Mouse (Mus musculus) MEL (cell line): Measurements from ENCODE around the gene Nicn1. TPM values are rescaled to one million over a fixed set of nuclear protein-coding genes. Genes with fewer than 3 reads are reported as not detected.

Experiments
- DNase-seq: peaks from one replicate; pipeline ENCODE4 v3.0.0; 2011; ENCODE audit warnings: low read depth, low spot score
- H3K27ac ChIP-seq: 2 replicates; pipeline ENCODE4 v1.5.1; 2012; ENCODE audit warnings: low read depth, mild to moderate bottlenecking, control low read depth, low read length, moderate library complexity; ENCODE audit not compliant: control insufficient read depth
- H3K27me3 ChIP-seq, 2 experiments: fragments of 150-350 bp in 1 of 2; sonication (generic) in 1 of 2; 2 replicates each; pipeline ENCODE4 v1.6.1; 2012; ENCODE audit warnings: low read length in 2 of 2, mild to moderate bottlenecking in 2 of 2, improper control_type of control experiment in 1 of 2, moderate library complexity in 1 of 2; ENCODE audit not compliant: insufficient read depth in 2 of 2, control insufficient read depth in 1 of 2
- H3K36me3 ChIP-seq, 2 experiments: 2 replicates each; pipeline ENCODE4 v1.6.1; 2012 to 2014; ENCODE audit warnings: low read length in 2 of 2, improper control_type of control experiment in 1 of 2, inconsistent platforms in 1 of 2, mild to moderate bottlenecking in 1 of 2; ENCODE audit not compliant: insufficient read depth in 2 of 2, control insufficient read depth in 1 of 2
- H3K4me1 ChIP-seq, 2 experiments: fragments of 150-350 bp in 1 of 2; sonication (generic) in 1 of 2; 2 replicates each; pipeline ENCODE4 v1.6.1; 2012; ENCODE audit warnings: low read length in 2 of 2, improper control_type of control experiment in 1 of 2, mild to moderate bottlenecking in 1 of 2; ENCODE audit not compliant: insufficient read depth in 2 of 2, control insufficient read depth in 1 of 2
- H3K4me3 ChIP-seq, 2 experiments: fragments of 150-350 bp in 1 of 2; sonication (generic) in 1 of 2; 2 replicates each; pipeline ENCODE4 v1.5.1; 2012; ENCODE audit warnings: low read depth in 2 of 2, low read length in 2 of 2, mild to moderate bottlenecking in 2 of 2, moderate library complexity in 2 of 2, control low read depth in 1 of 2, improper control_type of control experiment in 1 of 2; ENCODE audit not compliant: control insufficient read depth in 1 of 2, insufficient read depth in 1 of 2
- H3K79me2 ChIP-seq: 2 replicates; pipeline ENCODE4 v1.6.1; 2012; ENCODE audit warnings: mild to moderate bottlenecking, low read length, moderate library complexity; ENCODE audit not compliant: control insufficient read depth, poor library complexity, insufficient read depth
- H3K9ac ChIP-seq: 2 replicates; pipeline ENCODE4 v1.6.1; 2012; ENCODE audit warnings: low read depth, mild to moderate bottlenecking, control low read depth, low read length, moderate library complexity; ENCODE audit not compliant: control insufficient read depth, poor library complexity, severe bottlenecking
- H3K9me3 ChIP-seq: fragments of 150-350 bp; sonication (generic); replicated peaks from 2 replicates; pipeline ENCODE4 v1.6.1; 2012; ENCODE audit warnings: mild to moderate bottlenecking, low read length, improper control_type of control experiment, moderate library complexity; ENCODE audit not compliant: insufficient read depth
- CHD1 ChIP-seq: IDR thresholded peaks from 2 replicates; pipeline ENCODE4 v1.6.1; 2012; ENCODE audit warnings: low read depth, mild to moderate bottlenecking, inconsistent platforms, low read length, improper control_type of control experiment
- CHD2 ChIP-seq: IDR thresholded peaks from 2 replicates; pipeline ENCODE4 v1.6.1; 2011; ENCODE audit warnings: low read length, improper control_type of control experiment
- E2F4 ChIP-seq: IDR thresholded peaks from 2 replicates; pipeline ENCODE4 v1.6.1; 2011; ENCODE audit warnings: low read depth, low read length, improper control_type of control experiment, borderline replicate concordance
- EP300 ChIP-seq, 2 experiments: IDR thresholded peaks; 2 replicates each; pipeline ENCODE4 v1.6.1; 2011; ENCODE audit warnings: improper control_type of control experiment in 2 of 2, low read length in 2 of 2, low read depth in 1 of 2, mild to moderate bottlenecking in 1 of 2
- GABPA ChIP-seq: IDR thresholded peaks from 2 replicates; pipeline ENCODE4 v1.6.1; 2012; ENCODE audit warnings: low read depth, mild to moderate bottlenecking, inconsistent platforms, low read length, improper control_type of control experiment, moderate library complexity
- GATA1 ChIP-seq: IDR thresholded peaks from 2 replicates; pipeline ENCODE4 v1.6.1; 2011; ENCODE audit warnings: low read depth, low read length, improper control_type of control experiment
- MAFK ChIP-seq: IDR thresholded peaks from 2 replicates; pipeline ENCODE4 v1.6.1; 2011; ENCODE audit warnings: low read depth, mild to moderate bottlenecking, low read length, improper control_type of control experiment, borderline replicate concordance
- MAX ChIP-seq: IDR thresholded peaks from 2 replicates; pipeline ENCODE4 v1.6.1; 2011; ENCODE audit warnings: low read length, improper control_type of control experiment
- MEF2A ChIP-seq: IDR thresholded peaks from 2 replicates; pipeline ENCODE4 v1.6.1; 2014; ENCODE audit warnings: low read depth, mild to moderate bottlenecking, inconsistent platforms, low read length, improper control_type of control experiment; ENCODE audit not compliant: poor library complexity, insufficient replicate concordance, severe bottlenecking; ENCODE audit errors: extremely low read depth
- MXI1 ChIP-seq: IDR thresholded peaks from 2 replicates; pipeline ENCODE4 v1.6.1; 2011; ENCODE audit warnings: mild to moderate bottlenecking, low read depth, low read length, improper control_type of control experiment
- MYB ChIP-seq: IDR thresholded peaks from 2 replicates; pipeline ENCODE4 v1.6.1; 2011; ENCODE audit warnings: mild to moderate bottlenecking, low read depth, low read length, improper control_type of control experiment
- POLR2AphosphoS2 ChIP-seq: IDR thresholded peaks from 2 replicates; pipeline ENCODE4 v1.6.1; 2011; ENCODE audit warnings: low read length, improper control_type of control experiment
- POLR2AphosphoS5 ChIP-seq: IDR thresholded peaks from 2 replicates; pipeline ENCODE4 v1.6.1; 2012; ENCODE audit warnings: low read depth, borderline replicate concordance, mild to moderate bottlenecking, inconsistent platforms, low read length, moderate library complexity, mixed read lengths
- SIN3A ChIP-seq: IDR thresholded peaks from 2 replicates; pipeline ENCODE4 v1.6.1; 2012; ENCODE audit warnings: low read length, improper control_type of control experiment, inconsistent platforms
- TAL1 ChIP-seq: IDR thresholded peaks from 2 replicates; pipeline ENCODE4 v1.6.1; 2012; ENCODE audit warnings: mild to moderate bottlenecking, inconsistent platforms, low read length, moderate library complexity, mixed read lengths
- TBP ChIP-seq: IDR thresholded peaks from 2 replicates; pipeline ENCODE4 v1.8.0; 2011; ENCODE audit warnings: low read depth, low read length, improper control_type of control experiment
- ZC3H11A ChIP-seq: IDR thresholded peaks from 2 replicates; pipeline ENCODE4 v1.6.1; 2012; ENCODE audit warnings: low read depth, mild to moderate bottlenecking, inconsistent platforms, low read length, improper control_type of control experiment
- ZKSCAN1 ChIP-seq: IDR thresholded peaks from 2 replicates; pipeline ENCODE4 v1.6.1; 2012; ENCODE audit warnings: low read depth, mild to moderate bottlenecking, inconsistent platforms, low read length, improper control_type of control experiment, moderate library complexity
- ZMIZ1 ChIP-seq: IDR thresholded peaks from 2 replicates; pipeline ENCODE4 v1.6.1; 2012; ENCODE audit warnings: low read depth, mild to moderate bottlenecking, inconsistent platforms, low read length, improper control_type of control experiment, moderate library complexity
- polyA plus RNA-seq, 2 experiments: library from polyadenylated mRNA; stranded (reverse) in 1 of 2; unstranded in 1 of 2; fragments of >175 nt in 1 of 2; fragments of >200 nt in 1 of 2; gene quantifications; 2 replicates each; pipeline versions ENCODE4 v1.2.1 to v1.2.4; 2012; ENCODE audit warnings: low replicate concordance in 2 of 2, low read depth in 1 of 2; ENCODE audit not compliant: insufficient read length in 2 of 2, insufficient read depth in 1 of 2, missing spikeins in 1 of 2
- total RNA-seq: library from RNA; depleted of rRNA; stranded (reverse); fragments of 300-350 nt; gene quantifications from 2 replicates; pipeline ENCODE4 v1.2.3, GENCODE M21; 2012

The Nicn1 gene
- total and polyA plus RNA-seq, 3 experiments, result 1.6 to 4.7 TPM; not detected in 1

GRCm38 (mm10) chr9:108340258-108341138 lies 50.3 kb downstream of the Nicn1 start (continued):
- TF ChIP-seq MXI1 (peak; percentile 57), E2F4 (no peak), CHD1 (peak; percentile 92), EP300 (IDR thresholded peaks at IDR 0.05; ENCODE audit: low read depth in 1 of 2, low read length in 2 of 2) (peak; percentile 98 to 99), GATA1 (peak; percentile 99)

DNA sequence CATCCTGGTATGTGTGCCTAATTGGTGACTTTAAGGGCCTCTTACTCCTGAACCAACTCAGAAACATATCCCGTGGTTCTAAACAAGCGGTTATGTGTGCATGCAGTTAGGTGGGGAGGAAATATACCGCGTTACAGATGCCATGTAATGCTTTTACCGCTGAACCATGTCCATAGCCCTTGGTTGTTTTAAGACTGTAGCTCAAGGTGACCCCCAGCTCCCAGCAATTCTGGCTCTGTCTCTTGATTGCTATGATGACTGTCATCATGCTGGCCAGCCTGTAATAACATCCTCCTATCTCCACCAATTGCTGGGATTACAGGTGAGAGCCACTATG lies 50.9 kb downstream of the Nicn1 start:
- DNase-seq, result no peak
- TF ChIP-seq ZKSCAN1 (no peak), POLR2AphosphoS2 (0 out of 2 replicates have a peak, but pooled peaks have one; percentile 79)
- TF ChIP-seq, all 39 proteins: peak for 1
- peaks cover 17% of the 10 kb centered on the region for H3K79me2 ChIP-seq
- peak overlapping the region; percentile 63 for H3K9ac ChIP-seq
- peak overlapping the region; percentile 98 for H3K27ac ChIP-seq
- no peaks in the 10 kb centered on the region for H3K9me3 ChIP-seq
- H3K4me3 ChIP-seq, result peak overlapping the region; percentile 19 to 22
- H3K4me1 ChIP-seq, result peaks cover 25 to 54% of the 10 kb centered on the region in 2 experiments
- H3K27me3 ChIP-seq, result no peaks in the 10 kb centered on the region
- peaks cover 0 to 50% of the 10 kb centered on the region in 2 experiments; a peak in 2 of 4 replicates for H3K36me3 ChIP-seq

DNA sequence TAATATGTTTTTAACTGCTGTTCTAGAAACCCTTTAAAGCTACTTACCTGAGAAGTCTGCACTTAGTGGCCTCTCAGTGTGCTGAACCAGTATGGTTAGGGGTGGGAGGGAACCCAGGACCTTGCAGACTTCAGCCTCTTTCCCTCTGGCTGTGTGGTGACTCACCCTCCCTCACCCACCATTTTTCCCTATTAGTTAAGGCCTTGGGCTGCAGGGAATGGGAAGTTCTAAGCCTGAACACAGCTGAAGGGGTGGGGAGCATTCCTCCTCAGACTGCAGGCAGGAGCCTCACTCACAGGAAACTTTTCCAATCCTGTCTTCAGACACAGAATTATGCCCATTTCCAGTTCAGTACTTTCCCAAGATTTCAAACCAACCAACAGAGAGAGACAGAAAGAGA lies 51.6 kb downstream of the Nicn1 start:
- Histone ChIP-seq H3K27ac (peak overlapping the region; percentile 98), H3K9ac (peak overlapping the region; percentile 63), H3K27me3 (no peaks in the 10 kb centered on the region), H3K36me3 (peaks cover 0 to 50% of the 10 kb centered on the region in 2 experiments; a peak in 2 of 4 replicates), H3K9me3 (no peaks in the 10 kb centered on the region), H3K79me2 (peaks cover 17% of the 10 kb centered on the region), H3K4me1 (peaks cover 25 to 55% of the 10 kb centered on the region in 2 experiments), H3K4me3 (peak overlapping the region; percentile 15 to 19)
- TF ChIP-seq MYB (no peak), TBP (0 out of 2 replicates have a peak, but pooled peaks have one; percentile 7), MXI1 (peak; percentile 48; the same call in 1 of the 2 replicates)
- DNase-seq, result peak; percentile 55

- DNase-seq, result peak; percentile 85
- Histone ChIP-seq H3K4me3 (peak overlapping the region; percentile 15 to 30; a peak in 3 of 4 replicates), H3K79me2 (peaks cover 21% of the 10 kb centered on the region), H3K4me1 (peaks cover 25 to 55% of the 10 kb centered on the region in 2 experiments), H3K27ac (peak overlapping the region; percentile 98), H3K9ac (peak overlapping the region; percentile 63), H3K36me3 (peaks cover 0 to 50% of the 10 kb centered on the region in 2 experiments; a peak in 2 of 4 replicates), H3K9me3 (no peaks in the 10 kb centered on the region), H3K27me3 (no peaks in the 10 kb centered on the region)
- no peak for TF ChIP-seq CHD2
- TF ChIP-seq MXI1, result peak; percentile 53; the same call in 1 of the 2 replicates
- TF ChIP-seq GABPA, result no peak
- peak; percentile 96 for TF ChIP-seq SIN3A
- peak; percentile 56; the same call in 1 of the 2 replicates for TF ChIP-seq MAFK
- TF ChIP-seq TBP, result 0 out of 2 replicates have a peak, but pooled peaks have one; percentile 47
- no peak for TF ChIP-seq ZMIZ1
- TF ChIP-seq GATA1, result peak; percentile 77
- peak; percentile 92; the same call in 1 of the 2 replicates for TF ChIP-seq CHD1
- no peak for TF ChIP-seq E2F4
- no peak for TF ChIP-seq POLR2AphosphoS2
- 0 out of 2 replicates have a peak, but pooled peaks have one; percentile 44 for TF ChIP-seq MAX
- TF ChIP-seq MEF2A, result peak; percentile 79
- peak; percentile 30; the same call in 1 of the 2 replicates for TF ChIP-seq TAL1
- TF ChIP-seq ZC3H11A, result peak; percentile 6; the same call in 1 of the 2 replicates
- no peak for TF ChIP-seq POLR2AphosphoS5
Observed at GRCm38 (mm10) chr9:108342301-108342831, 52.1 kb downstream of the Nicn1 start.
